Mouse (Mus musculus) midbrain, postnatal 0 days (tissue): ENCODE measurements at regions not wholly inside any gene's neighbourhood (a gene's known extent, or its start where the extent isn't known, plus 50 kb on each side); places are given as distances from the start of the nearest gene placed in this dataset.
A peak's percentile ranks its signal among the peaks of the same experiment; 100 is the strongest.
"Not testable (repeated sequence)": the region's sequence is repeated elsewhere in the genome, so short reads cannot be mapped to it uniquely, and the experiment has no call there.

Experiments
- ATAC-seq: fragments of 200-750 bp; cut with Nextera tagmentation; 2 replicates; pipeline ENCODE4 v1.8.0; 2017; ENCODE audit warnings: moderate number of reproducible peaks, mild to moderate bottlenecking, moderate TSS enrichment, moderate library complexity; ENCODE audit not compliant: low FRiP score
- DNase-seq: peaks from one replicate; pipeline ENCODE4 v3.0.0-alpha.2; 2015; ENCODE audit warnings: low spot score
- H3K27ac ChIP-seq: fragments of 300-500 bp; sonication (generic); 2 replicates; pipeline ENCODE4 v1.5.1; 2014; ENCODE audit warnings: low read depth, mild to moderate bottlenecking, low read length, mixed read lengths
- H3K27me3 ChIP-seq: fragments of 300-500 bp; sonication (generic); 2 replicates; pipeline ENCODE4 v1.6.1; 2014; ENCODE audit warnings: low read length, control low read depth, mixed read lengths; ENCODE audit not compliant: insufficient read depth
- H3K36me3 ChIP-seq: fragments of 300-500 bp; sonication (generic); 2 replicates; pipeline ENCODE4 v1.6.1; 2014; ENCODE audit warnings: low read length, control low read depth, mixed read lengths; ENCODE audit not compliant: insufficient read depth
- H3K4me1 ChIP-seq: fragments of 300-500 bp; sonication (generic); 2 replicates; pipeline ENCODE4 v1.6.1; 2014; ENCODE audit warnings: mild to moderate bottlenecking, control low read depth, antibody characterized with exemption, low read length, mixed read lengths; ENCODE audit not compliant: insufficient read depth
- H3K4me2 ChIP-seq: fragments of 300-500 bp; sonication (generic); 2 replicates; pipeline ENCODE4 v1.6.1; 2014; ENCODE audit warnings: low read depth, mild to moderate bottlenecking, low read length, mixed read lengths; ENCODE audit not compliant: poor library complexity, severe bottlenecking
- H3K4me3 ChIP-seq: fragments of 300-500 bp; sonication (generic); 2 replicates; pipeline ENCODE4 v1.5.1; 2014; ENCODE audit warnings: low read depth, mild to moderate bottlenecking, low read length, moderate library complexity
- H3K9ac ChIP-seq: fragments of 300-500 bp; sonication (generic); replicated peaks from 2 replicates; pipeline ENCODE4 v1.6.1; 2014; ENCODE audit warnings: mild to moderate bottlenecking, low read length, moderate library complexity, mixed read lengths; ENCODE audit not compliant: poor library complexity, severe bottlenecking
- H3K9me3 ChIP-seq: fragments of 300-500 bp; sonication (generic); 2 replicates; pipeline ENCODE4 v1.6.1; 2016; ENCODE audit warnings: low read length, control low read depth
- CTCF ChIP-seq: IDR thresholded peaks from 2 replicates; pipeline ENCODE4 v1.5.1; 2016; ENCODE audit warnings: antibody characterized with exemption, mild to moderate bottlenecking
- WGBS: fragments of 180-500 bp; shearing (Covaris S2); extraction: QIAGEN DNeasy Blood & Tissue Kit; methylation state at CpG from one replicate; pipeline ENCODE4 v1.1.7; 2014; 5-methylcytosine and 5-hydroxymethylcytosine counted together

GRCm38 (mm10) chr9:51660908-51661874, 103.9 kb upstream of the Arhgap20 start:
- Histone ChIP-seq H3K9ac (no peak overlapping the region), H3K27me3 (no peaks in the 10 kb centered on the region), H3K36me3 (no peaks in the 10 kb centered on the region), H3K4me2 (no peak overlapping the region), H3K27ac (no peak overlapping the region), H3K4me1 (no peaks in the 10 kb centered on the region), H3K4me3 (no peak overlapping the region), H3K9me3 (no peaks in the 10 kb centered on the region)
- TF ChIP-seq CTCF = no peak
- ATAC-seq (no peak), DNase-seq (peak; percentile 31)
- WGBS = 79% methylated on average over 7 of the region's 7 CpGs

- ATAC-seq = no peak
These were observed 103.2 kb upstream of the Arhgap20 start for GRCm38 (mm10) chr9:51661911-51662310.

GRCm38 (mm10) chr9:51664353-51664752, 100.8 kb upstream of the Arhgap20 start:
- no peak overlapping the region for H3K4me3 ChIP-seq
- H3K4me1 ChIP-seq = no peaks in the 10 kb centered on the region
- no peaks in the 10 kb centered on the region for H3K27me3 ChIP-seq
- no peak overlapping the region for H3K9ac ChIP-seq
- ATAC-seq (no peak), DNase-seq (no peak)
- no peak for TF ChIP-seq CTCF
- H3K36me3 ChIP-seq = no peaks in the 10 kb centered on the region
- no peaks in the 10 kb centered on the region for H3K9me3 ChIP-seq
- H3K4me2 ChIP-seq = no peak overlapping the region
- H3K27ac ChIP-seq = no peak overlapping the region
- WGBS = 38% methylated on average over 1 of the region's 1 CpGs

More at GRCm38 (mm10) chr9:51661911-51662310, 103.2 kb upstream of the Arhgap20 start:
- Histone ChIP-seq H3K27me3 (no peaks in the 10 kb centered on the region), H3K9me3 (no peaks in the 10 kb centered on the region), H3K9ac (no peak overlapping the region), H3K4me2 (no peak overlapping the region), H3K4me3 (no peak overlapping the region), H3K36me3 (no peaks in the 10 kb centered on the region), H3K27ac (no peak overlapping the region), H3K4me1 (no peaks in the 10 kb centered on the region)
- no peak for DNase-seq
- no peak for TF ChIP-seq CTCF
- WGBS = 82% methylated on average over 2 of the region's 2 CpGs

GRCm38 (mm10) chr9:51664876-51665275, 100.3 kb upstream of the Arhgap20 start:
- Histone ChIP-seq H3K4me1 (no peaks in the 10 kb centered on the region), H3K27ac (no peak overlapping the region)

GRCm38 (mm10) chr9:51668976-51669375, 96.2 kb upstream of the Arhgap20 start:
- not testable (repeated sequence) for H3K27me3 ChIP-seq, H3K27ac ChIP-seq, H3K4me3 ChIP-seq, H3K36me3 ChIP-seq, H3K4me1 ChIP-seq, H3K4me2 ChIP-seq, ATAC-seq, H3K9me3 ChIP-seq, DNase-seq, H3K9ac ChIP-seq
- 96% methylated on average over 12 of the region's 12 CpGs for WGBS

More at GRCm38 (mm10) chr9:51664876-51665275, 100.3 kb upstream of the Arhgap20 start:
- H3K4me3 ChIP-seq = no peak overlapping the region
- no peaks in the 10 kb centered on the region for H3K9me3 ChIP-seq
- DNase-seq (no peak), ATAC-seq (0 out of 2 replicates have a peak, but pooled peaks have one; percentile 52)
- H3K9ac ChIP-seq = no peak overlapping the region
- H3K36me3 ChIP-seq = no peaks in the 10 kb centered on the region
- H3K27me3 ChIP-seq = no peaks in the 10 kb centered on the region
- no peak for TF ChIP-seq CTCF
- no peak overlapping the region for H3K4me2 ChIP-seq

GRCm38 (mm10) chr9:51670531-51670930, 94.6 kb upstream of the Arhgap20 start:
- 89% methylated on average over 2 of the region's 2 CpGs for WGBS

More at GRCm38 (mm10) chr9:51670531-51670930, 94.6 kb upstream of the Arhgap20 start:
- no peaks in the 10 kb centered on the region for H3K9me3 ChIP-seq
- ATAC-seq = no peak
- no peak for TF ChIP-seq CTCF
- no peak overlapping the region for H3K9ac ChIP-seq
- H3K27me3 ChIP-seq = no peaks in the 10 kb centered on the region
- no peaks in the 10 kb centered on the region for H3K4me1 ChIP-seq
- H3K4me2 ChIP-seq = no peak overlapping the region
- no peak overlapping the region for H3K27ac ChIP-seq
- no peak for DNase-seq
- no peaks in the 10 kb centered on the region for H3K36me3 ChIP-seq
- H3K4me3 ChIP-seq = no peak overlapping the region
